Mouse (Mus musculus): ENCODE measurements around the gene Tusc2.
"Not testable (repeated sequence)": the region's sequence is repeated elsewhere in the genome, so short reads cannot be mapped to it uniquely, and the experiment has no call there.

Gene Tusc2

DNA sequence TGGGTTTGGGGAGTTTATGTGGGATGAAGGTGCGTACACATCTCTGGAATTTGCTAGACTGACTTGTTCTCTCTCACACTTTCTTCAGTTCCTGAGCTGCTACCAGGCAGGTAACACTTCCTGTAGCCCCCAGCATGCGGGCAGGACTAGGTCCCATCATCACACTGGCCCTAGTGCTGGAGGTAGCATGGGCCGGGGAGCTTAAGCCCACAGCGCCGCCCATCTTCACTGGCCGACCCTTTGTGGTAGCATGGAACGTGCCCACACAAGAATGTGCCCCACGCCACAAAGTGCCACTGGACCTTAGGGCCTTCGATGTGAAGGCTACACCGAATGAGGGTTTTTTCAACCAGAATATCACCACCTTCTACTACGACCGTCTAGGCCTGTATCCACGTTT lies 7.0 kb downstream of the Tusc2 start:
- DNase-seq: no peak

DNA sequence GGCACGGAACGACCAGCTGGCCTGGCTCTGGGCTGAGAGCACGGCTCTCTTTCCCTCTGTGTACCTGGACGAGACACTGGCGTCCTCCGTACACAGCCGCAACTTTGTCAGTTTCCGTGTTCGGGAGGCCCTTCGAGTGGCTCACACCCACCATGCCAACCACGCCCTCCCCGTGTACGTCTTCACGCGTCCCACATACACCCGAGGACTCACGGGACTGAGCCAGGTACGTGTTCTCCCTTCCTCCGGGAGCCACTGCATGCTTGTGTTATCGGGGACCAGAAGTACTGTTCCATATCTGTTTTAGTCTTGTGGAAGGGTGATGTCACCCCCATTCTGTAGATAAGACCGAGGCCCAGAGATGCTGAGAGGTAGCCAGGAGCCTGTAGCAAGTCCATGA lies 7.8 kb downstream of the Tusc2 start:
- DNase-seq: no peak

DNA sequence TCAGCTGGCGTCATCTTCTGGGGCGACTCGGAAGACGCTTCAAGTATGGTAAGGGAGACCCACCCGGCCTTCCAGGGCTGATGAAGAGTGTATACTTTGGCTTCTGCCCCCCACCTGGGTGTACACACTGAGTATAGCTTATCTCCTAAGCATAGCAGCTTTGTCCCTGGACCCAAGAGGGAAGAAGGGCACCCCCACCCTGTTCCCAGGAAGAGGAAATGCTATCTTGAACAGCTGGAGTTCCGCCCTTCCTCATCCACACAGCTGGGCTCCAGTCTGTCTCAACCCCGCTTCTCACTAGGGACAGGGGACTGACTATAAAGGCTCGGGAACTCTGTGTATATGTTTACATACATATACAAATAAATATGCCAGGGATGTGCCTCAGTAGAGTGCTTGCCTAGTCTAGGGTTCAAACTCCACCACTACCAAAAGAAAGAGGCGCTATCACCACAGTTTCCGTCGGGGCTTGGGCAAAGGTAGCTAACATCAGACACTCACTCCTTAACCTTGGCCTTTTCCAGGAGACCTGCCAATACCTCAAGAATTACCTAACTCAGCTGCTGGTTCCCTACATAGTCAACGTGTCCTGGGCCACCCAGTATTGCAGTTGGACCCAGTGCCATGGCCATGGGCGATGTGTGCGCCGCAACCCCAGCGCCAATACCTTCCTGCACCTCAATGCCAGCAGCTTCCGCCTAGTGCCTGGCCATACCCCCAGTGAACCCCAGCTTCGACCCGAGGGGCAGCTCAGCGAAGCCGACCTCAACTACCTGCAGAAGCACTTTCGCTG lies 8.7 kb downstream of the Tusc2 start:
- no peak for DNase-seq

DNA sequence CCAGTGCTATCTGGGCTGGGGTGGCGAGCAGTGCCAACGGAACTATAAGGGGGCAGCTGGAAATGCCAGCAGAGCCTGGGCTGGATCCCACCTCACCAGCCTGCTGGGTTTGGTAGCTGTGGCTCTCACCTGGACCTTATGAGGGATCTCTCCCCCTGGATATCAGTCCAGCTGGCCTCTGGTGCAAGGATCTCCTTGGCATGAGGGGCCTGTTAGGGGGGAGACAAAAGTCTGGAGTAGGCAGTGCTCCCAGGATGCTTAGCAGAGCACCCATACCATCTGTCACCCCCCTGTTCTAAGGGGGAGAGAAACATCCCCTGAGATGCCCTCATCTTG lies 9.2 kb downstream of the Tusc2 start:
- no peak for DNase-seq

DNA sequence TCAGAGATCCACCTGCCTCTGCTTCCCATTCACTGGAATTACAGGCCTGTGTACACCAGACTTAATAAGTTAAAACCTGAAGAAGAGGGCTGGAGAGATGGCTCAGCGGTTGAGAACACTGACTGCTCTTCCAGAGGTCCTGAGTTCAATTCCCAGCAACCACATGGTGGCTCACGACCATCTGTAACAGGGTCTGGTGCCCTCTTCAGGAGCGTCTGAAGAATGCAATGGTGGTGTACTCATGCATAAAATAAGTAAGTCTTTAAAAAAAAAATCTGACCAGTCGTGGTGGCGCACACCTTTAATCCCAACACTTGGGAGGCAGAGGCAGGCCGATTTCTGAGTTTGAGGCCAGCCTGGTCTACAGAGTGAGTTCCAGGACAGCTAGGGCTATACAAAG lies 10.7 kb downstream of the Tusc2 start:
- not testable (repeated sequence) for DNase-seq

DNA sequence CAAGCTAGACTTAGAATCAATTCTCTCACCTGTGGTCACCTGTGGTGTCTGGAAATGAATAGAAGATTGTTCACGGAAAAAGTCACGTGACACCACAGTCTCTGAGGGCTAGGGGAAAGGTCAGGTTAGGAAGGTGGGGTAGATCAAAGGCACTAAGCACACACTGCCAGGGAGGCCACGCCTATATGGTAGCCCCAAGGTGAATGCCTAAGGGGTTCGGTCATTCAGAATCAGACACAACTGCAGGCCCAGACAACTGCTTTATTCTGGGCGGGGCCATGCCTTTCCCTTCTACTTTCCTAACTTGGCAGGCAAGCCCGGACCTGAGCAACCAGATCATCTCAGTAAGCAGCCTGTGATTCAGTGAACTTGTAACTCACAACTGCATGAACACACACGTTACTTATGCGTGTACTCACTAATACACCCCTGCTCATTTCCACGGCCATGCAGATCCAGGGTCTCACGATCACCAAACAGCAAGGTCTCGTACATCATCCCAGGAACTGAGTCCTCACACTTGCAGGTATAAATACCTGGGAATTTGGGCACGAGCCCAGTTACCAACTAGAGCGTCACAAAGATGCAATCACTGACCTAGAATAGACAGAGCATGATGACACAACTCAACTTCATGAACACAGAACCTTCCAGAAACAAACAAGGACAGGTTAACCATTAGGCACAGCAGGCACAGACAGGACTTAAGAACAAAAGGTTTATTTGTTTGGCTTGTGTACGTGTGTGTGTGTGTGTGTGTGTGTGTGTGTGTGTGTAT lies 12.7 kb downstream of the Tusc2 start:
- DNase-seq: no peak

DNA sequence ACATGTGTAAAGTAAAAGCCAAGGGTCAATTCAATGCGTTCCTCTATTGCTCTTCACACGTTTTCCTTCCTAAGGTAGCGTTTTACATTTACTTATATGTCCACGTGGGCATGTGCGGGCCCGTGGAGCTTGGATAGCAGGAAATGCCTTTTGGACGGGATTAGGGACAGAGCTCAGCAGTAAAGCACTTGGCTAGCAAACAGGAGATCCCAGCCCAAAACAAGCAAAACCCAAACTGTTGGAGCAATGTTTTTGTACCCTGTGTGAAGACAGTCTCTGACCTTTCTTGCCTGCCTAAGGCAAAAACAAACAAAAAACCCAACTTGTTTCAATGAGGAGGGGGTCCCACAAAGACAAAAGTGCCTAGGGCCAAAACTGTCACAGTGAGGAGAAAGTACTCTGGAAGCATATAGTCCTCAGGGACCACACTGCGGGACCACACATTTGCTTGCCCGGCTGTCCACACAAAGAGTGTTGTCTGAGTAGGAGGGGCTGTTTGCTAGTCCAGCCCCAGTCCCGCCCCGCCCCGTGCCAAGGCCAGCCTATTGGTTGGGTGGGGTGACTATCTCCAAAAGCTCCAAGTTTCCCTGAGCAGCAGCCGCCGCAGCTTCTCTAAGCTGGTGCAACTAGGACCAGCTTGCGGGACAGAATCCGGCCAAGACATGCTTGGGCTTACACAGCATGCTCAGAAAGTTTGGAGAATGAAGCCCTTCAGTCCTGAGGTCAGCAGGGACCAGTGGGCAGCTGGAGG lies 13.5 kb downstream of the Tusc2 start, which contains the start of gene Hyal1:
Gene Hyal1, plus strand, starts transcription at position 571 of the 751 bp plus-strand sequence.
- DNase-seq: no peak

DNA sequence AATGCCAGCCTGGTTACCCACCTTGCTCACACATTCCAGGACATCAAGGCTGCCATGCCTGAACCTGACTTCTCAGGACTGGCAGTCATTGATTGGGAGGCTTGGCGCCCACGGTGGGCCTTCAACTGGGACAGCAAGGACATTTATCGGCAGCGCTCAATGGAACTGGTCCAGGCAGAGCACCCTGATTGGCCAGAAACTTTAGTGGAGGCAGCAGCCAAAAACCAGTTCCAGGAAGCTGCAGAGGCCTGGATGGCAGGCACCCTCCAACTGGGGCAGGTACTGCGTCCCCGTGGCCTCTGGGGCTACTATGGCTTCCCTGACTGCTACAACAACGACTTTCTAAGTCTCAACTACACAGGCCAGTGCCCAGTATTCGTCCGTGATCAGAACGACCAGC lies 14.8 kb downstream of the Tusc2 start:
- no peak for DNase-seq

DNA sequence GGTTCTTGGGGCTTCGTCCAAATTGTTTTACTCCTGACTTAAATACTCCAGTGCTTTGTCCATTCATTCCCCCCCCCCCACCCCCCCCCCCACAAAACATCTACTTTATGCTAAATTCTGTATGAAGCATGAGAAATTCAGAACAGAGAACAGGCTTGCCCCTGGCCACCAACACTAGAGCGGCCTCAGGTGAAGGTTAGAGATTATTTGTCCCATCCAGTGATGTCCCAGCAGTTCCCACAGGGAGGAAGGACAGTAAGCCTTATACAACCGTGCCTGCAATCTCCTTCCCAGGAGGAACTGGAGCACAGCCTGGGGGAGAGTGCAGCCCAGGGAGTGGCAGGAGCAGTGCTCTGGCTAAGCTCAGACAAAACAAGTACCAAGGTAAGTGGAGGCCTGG lies 15.5 kb downstream of the Tusc2 start, which contains the start of gene Naa80:
Gene Naa80, plus strand, starts transcription at position 301 of the 400 bp plus-strand sequence.
- DNase-seq: no peak

DNA sequence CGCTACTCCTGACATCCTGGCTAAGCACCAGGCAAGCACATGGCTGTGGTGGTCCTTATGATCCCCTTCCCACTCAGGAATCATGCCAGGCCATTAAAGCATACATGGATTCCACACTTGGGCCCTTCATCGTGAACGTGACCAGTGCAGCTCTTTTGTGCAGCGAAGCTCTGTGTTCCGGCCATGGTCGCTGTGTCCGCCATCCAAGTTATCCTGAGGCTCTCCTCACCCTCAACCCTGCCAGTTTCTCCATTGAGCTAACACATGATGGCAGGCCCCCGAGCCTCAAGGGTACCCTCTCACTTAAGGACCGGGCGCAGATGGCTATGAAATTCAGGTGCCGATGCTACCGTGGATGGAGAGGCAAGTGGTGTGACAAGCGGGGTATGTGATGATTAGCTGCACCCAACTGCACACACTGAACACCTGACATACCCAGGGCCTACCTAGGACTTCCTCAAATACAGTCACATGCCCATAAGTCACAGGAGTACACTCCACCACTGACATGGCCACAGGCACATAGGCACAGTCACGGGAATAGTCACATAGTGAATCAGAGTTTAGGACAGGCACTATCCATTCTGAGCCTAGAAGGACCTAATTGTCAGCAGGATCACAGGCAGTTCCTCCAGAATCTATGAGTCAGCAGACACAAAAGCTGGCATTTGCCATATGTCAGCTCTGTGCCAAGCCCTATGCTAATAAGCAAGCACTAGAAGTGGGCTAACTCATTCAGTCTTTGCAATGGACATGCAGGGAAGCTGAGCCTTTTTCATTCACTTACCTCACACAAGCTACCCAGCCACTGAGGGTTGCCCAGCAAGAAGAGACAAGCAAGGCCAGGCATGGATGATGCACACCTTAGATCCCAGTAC lies 16.2 kb downstream of the Tusc2 start:
- DNase-seq: no peak

DNA sequence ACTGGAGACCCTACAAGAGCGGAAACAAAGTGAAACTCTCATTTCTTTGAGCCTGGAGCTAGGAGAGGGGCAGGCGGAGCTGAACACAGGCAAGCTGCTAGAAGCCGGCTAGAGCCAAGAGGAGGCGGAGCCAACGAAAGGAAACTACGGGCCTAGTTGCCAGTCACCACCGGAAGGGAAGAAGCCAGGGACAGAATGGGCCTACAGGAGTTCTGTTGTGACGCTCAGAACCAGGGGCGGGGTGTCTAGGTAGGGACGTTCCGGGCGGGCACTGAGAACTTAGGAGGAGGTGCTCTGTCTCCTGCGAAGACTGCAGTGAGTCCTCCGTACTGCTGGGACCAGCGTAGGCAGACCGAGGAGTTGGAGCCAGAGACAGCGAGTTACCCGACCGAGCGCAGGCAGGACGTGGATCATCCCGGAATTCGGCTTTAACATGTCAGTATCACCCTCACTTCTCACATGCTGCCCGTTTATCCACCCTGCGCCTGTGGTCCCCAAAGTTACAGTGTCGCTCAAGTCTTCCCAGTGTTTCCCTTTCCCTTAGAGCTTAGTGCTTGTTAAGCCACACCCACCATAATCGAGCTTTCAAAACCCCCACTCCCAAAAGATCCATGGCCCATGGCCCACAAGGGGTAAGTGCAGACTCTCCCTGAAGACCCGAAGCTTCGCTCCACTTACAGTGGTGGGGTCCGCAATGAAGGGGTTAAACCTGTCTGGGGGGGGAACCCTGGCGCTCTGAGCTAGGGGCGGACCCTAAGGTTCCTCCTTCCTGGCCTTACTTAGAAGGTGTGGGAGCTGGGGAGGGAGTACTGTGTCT lies 17.7 kb downstream of the Tusc2 start, which contains the start of gene Hyal3:
Gene Hyal3, plus strand, starts transcription at position 318 of the 817 bp plus-strand sequence.
- DNase-seq: peak; percentile 93

DNA sequence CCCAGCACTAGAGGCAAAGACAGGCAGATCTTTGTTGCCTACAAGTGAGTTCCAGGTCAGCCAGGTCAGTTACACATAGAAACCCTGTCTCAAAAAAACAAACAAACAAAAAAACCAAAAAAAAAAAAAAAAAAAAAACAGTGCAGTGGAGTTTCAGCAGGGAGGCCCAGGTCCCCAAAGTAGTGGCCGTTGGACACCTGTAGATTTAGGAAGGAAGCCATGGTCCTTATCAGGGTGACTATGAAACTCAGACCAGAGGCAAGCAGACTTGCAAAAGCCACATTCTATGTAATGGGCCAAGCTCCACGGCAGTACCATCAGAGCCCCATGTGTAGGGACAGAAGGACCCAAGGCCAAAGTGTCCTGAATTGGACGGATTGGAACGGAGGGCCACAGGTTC lies 18.5 kb downstream of the Tusc2 start:
- DNase-seq: no peak

DNA sequence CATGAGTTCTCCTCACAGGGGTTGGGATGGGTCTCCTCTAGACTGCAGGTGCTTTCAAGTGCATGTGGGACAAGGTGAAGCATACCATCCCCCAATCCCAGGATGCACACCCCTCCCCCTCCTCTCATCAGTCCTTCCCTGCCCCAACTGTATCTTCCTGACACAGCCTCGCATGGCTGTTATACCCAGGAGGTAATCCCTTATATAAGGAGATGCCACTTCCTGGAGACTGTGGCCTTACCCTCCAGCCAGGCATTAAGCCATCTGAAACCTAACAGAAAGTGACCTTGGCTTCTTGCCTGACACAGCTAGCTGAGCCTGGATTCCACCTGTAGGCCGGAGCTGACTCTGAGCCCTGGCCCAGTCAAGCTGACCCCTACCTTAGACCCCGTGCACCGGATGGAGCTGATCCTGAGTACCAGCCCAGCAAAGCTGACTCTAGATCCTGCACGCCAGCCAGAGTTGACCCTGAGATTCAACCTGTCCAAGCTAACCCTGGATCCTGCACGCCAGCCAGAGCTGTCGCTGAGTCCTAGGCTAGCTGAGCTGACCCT lies 19.5 kb downstream of the Tusc2 start:
- DNase-seq: no peak

DNA sequence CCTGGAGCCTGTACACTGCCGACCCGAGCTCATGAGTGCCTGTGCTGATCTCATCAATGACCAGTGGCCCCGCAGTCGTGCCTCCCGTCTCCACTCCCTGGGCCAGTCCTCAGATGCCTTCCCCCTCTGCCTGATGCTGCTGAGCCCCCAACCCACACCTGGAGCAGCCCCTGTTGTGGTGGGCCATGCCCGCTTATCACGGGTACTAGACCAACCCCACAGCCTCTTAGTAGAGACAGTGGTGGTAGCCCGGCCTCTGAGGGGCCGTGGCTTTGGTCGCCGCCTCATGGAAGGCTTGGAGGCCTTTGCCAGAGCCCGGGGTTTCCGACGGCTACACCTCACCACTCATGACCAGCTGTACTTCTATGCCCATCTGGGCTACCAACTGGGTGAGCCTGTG lies 20.1 kb downstream of the Tusc2 start:
- DNase-seq: no peak

DNA sequence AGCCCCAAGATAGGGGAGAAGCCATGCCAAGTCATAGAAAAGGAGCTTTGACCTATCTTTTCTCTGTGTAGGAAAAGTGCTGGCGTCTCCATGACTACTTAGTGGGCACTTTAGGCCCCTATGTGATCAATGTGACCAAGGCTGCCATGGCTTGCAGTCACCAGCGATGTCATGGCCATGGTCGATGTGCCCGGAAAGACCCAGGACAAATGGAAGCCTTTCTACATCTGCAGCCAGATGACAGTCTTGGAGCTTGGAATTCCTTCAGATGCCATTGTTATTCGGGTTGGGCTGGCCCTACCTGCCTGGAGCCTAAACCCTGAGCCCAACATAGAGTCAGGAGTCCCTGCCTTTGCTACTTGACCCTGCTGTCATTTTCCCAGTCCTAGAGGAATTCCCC lies 23.4 kb downstream of the Tusc2 start:
- DNase-seq: no peak

DNA sequence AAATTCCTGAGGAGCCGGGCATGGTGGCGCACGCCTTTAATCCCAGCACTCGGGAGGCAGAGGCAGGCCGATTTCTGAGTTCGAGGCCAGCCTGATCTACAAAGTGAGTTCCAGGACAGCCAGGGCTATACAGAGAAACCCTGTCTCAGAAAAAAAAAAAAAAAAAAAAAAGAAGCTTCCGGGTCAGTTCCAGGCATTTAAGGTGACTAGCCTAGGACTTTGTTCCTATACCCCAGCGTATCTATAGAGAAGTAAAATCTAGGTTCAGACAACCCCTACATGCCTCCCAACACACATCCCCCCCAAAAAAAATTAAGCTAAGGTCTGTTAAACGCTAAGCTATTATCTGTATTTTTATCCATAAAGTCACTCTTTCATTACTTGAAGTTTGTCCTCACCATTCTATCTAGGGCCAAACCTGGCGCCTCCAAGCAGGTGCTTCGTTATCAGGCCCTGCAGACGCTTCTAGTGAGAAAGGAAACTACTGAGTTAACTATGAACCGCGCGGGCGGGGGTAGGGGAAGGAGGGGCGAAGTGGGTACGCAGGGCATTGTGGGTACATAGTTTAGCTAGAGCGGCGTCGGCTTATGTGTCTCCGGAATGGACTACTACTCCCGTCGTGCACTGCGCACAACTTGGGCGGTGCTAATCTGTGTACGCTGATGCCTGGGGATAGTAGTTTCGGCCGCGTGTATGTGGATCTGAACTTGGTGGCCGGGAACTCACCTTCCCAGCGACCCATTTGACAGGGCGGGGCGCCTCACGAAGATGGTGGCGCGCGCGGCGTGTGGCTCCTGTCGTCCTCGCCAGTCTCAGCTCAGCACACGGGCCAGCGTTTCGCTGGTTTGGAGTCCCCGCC lies 24.1 kb downstream of the Tusc2 start, which contains the start of gene Ifrd2:
Gene Ifrd2, plus strand, starts transcription at position 669 of the 859 bp plus-strand sequence.
- peak; percentile 100 for DNase-seq

DNA sequence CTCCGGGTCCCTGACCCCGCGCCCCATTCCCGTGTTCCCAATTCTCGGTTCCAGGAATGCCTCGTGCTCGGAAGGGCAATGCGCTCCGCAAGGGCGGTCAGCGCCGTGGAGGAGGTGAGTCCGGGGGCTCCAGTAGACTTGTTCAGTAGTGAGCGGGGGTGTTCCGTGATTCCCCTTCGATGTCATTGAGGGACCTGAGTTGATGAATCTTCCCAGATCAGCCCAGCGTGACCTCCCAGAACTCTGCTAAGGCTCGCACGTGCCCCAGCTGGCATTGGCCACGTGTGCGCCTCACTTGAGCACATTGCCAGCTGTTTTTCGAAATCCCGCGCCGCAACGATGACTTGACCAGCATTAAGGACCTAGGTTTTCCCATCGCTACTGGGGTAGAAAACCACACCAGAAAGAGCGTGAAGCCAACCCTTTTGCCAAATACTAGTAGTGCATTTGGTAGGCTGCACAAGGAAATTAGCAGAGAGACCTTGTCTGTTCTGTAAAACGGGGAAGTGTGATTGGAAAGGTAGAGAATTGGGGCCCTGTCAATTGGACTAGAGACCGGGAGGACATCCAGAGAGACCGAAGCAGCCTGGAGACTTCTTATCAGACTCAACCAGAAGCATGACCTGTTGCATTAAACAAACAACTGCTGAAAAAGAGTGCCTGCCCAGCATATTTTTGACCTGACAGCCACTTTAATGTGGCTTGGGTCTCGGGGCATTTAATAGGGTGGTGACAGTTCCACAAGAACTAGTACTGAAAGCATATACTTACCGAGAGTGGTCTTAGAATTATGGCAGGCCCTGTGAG lies 25.0 kb downstream of the Tusc2 start:
- DNase-seq: no peak

DNA sequence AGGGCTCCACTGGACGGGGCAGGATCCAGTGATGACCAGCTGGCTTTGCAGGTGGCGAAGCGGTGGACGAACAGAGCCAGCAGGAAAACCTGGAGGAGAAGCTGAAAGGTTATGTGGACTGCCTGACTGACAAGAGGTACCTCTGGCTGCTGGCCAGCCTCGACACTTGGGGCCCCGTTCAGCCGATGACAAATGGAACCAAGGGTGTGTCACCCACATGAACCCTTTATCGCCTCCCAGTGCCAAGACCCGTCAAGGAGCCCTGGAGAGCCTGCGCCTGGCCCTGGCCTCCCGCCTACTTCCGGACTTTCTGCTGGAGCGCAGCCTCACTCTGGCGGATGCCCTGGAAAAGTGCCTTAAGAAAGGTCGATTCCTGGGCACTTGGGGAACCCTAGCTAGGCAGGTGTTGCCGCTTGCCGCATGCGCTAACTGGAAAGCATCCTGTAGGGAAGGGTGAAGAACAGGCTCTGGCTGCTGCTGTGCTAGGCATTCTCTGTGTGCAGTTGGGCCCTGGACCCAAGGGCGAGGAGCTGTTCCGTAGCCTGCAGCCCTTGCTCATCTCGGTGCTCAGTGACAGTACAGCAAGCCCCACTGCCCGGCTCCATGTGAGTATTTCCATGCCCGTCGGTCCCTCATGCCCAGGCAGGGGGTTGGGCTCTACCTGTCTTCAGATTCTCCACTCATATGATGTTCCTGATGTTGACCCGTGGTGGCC lies 27.2 kb downstream of the Tusc2 start:
- DNase-seq: no peak

DNA sequence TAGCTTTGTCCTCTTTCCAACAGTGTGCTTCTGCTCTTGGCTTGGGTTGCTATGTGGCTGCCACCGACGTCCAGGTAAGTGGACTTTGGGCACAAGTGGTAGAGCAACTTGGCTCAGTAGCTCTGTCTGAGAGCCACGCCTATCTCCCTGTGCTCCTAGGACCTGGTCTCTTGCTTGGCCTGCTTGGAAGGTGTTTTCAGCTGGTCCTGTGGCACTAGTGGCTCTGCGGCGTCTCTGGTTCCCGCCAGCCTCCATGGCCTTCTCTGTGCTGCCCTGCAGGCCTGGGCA lies 27.7 kb downstream of the Tusc2 start:
- no peak for DNase-seq

All from right cerebral cortex, adult 18-20 months (tissue).